Mouse (Mus musculus): Measurements from ENCODE around the gene Sema4c.

DNA sequence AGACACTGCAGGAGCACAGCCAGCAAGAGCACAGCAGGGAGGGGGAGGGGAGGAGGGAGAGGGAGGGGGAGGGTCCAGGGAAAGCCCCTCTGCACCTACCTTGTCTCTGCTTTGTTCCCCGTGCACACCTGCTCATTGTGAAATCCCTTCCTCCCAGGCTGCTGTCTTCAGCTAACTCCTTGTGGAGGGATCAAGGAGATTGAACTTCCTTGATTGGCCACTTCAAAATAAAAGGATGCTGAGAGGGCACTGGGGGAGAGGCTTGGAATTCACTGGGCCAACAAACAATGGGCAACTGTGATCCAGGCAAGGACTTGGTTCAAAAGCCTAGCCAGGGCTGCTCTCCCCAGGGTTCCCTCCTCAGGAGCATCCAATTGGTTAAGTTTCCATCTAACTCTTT lies 35.0 kb upstream of the Sema4c start:
- TF ChIP-seq CTCF (IDR thresholded peaks at IDR 0.05; ENCODE audit: control insufficient read depth, insufficient read depth, insufficient read length) = no peak
- no peak for TF ChIP-seq USF1 (IDR thresholded peaks at IDR 0.05; ENCODE audit: low read depth)
- no peak for TF ChIP-seq MYOG (IDR thresholded peaks at IDR 0.05; ENCODE audit: control insufficient read depth, extremely low read depth, insufficient read length)
